In genomic region chr6:147349566-147350237, GRCm38 (mm10) we compare ENCODE assay signal across 1 mouse cellular context.
TF ChIP-seq lines count a peak whose summit lies in the region.

No protein-coding gene starts in this region.

TF ChIP-seq in CH12.LX, 34 proteins besides CTCF, POLR2A, EP300 and RAD21 (continued from another document):
- no peak for TF ChIP-seq POLR2AphosphoS2 (IDR thresholded peaks at IDR 0.05; ENCODE audit: low read depth, low read length)
TF ChIP-seq in CH12.LX: peak in this region for 0.
